Mouse (Mus musculus): ENCODE data around the gene Mink1. TPM values are rescaled to one million over a fixed set of nuclear protein-coding genes. Genes with fewer than 3 reads are reported as not detected.

The Mink1 gene
- total and polyA plus RNA-seq, 2 experiments from 2014 or later = 17.1 to 80.9 TPM

DNA sequence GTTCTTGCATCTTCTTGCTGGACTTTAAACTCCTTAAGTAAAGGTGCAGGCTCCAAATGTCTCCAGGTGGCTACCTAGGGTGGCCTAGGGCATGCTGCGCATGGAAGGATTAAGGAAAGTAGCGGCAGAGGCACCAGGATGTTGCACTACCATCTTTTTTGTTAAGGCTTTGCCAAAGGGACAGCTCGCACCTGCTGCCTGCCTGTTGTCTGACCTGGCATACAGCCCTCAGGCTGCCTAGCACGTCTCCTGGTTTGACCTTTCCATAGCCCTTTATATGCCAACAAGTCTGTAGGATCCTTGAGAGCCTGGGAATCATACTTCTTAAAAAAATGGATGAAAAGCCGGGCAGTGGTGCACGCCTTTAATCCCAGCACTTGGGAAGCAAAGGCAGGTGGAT lies 80.4 kb downstream of the Mink1 start:
- Histone ChIP-seq H3K4me3 (ENCODE audit: low read depth, low read length) (no peak overlapping the region), H3K27ac (ENCODE audit: low read depth, low read length) (no peak overlapping the region), H3K9me3 (ENCODE audit: low read length) (no peaks in the 10 kb centered on the region), H3K4me1 (ENCODE audit: insufficient read depth, low read length) (peaks cover 10% of the 10 kb centered on the region; the same call in 1 of the 2 replicates), H3K27me3 (ENCODE audit: insufficient read depth, low read length) (no peaks in the 10 kb centered on the region), H3K36me3 (ENCODE audit: insufficient read depth, low read length) (peaks cover 11% of the 10 kb centered on the region), H3K9ac (replicated peaks; ENCODE audit: low read length, poor library complexity, severe bottlenecking) (no peak overlapping the region), H3K4me2 (ENCODE audit: low read depth, low read length, poor library complexity, severe bottlenecking) (no peak overlapping the region)
- no peak for TF ChIP-seq CTCF (IDR thresholded peaks at IDR 0.05)
- DNase-seq (ENCODE audit: low spot score) = no peak
- no peak for ATAC-seq (ENCODE audit: low FRiP score)
- WGBS = 95% methylated on average over 6 of the region's 6 CpGs

DNA sequence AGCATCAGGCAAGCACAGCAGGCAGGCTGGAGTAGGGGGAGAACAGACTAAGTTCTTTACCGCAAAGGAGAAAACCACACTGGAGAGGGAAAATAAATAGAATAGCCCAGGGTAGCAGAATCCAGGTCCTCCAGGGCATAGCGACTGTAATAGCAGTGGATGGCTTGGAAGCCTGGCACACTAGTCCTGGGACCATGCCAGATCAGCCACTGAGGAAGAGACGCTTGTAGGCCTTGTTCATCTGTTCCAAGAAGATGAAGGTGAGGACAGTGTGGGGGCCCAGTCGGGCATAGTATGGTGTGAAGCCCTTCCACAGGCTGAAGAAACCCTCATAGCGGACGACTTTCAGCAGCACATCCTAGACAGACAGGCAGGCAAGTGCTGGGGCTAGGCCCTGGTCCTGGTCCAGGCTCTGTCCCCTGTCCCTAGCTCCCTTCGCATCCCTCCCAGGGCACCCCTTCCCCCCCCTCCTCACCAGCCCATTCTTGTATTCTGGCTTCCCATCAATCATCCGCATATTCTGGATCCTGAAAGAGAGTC lies 82.0 kb downstream of the Mink1 start:
- WGBS = 96% methylated on average over 8 of the region's 8 CpGs
- H3K4me2 ChIP-seq (ENCODE audit: low read depth, low read length, poor library complexity, severe bottlenecking) = no peak overlapping the region
- H3K9ac ChIP-seq (replicated peaks; ENCODE audit: low read length, poor library complexity, severe bottlenecking) = no peak overlapping the region
- peaks cover 10% of the 10 kb centered on the region; the same call in 1 of the 2 replicates for H3K4me1 ChIP-seq (ENCODE audit: insufficient read depth, low read length)
- H3K9me3 ChIP-seq (ENCODE audit: low read length) = no peaks in the 10 kb centered on the region
- H3K4me3 ChIP-seq (ENCODE audit: low read depth, low read length) = no peak overlapping the region
- H3K27ac ChIP-seq (ENCODE audit: low read depth, low read length) = no peak overlapping the region
- H3K27me3 ChIP-seq (ENCODE audit: insufficient read depth, low read length) = no peaks in the 10 kb centered on the region
- no peak for ATAC-seq (ENCODE audit: low FRiP score)
- TF ChIP-seq CTCF (IDR thresholded peaks at IDR 0.05) = no peak
- DNase-seq (ENCODE audit: low spot score) = no peak
- H3K36me3 ChIP-seq (ENCODE audit: insufficient read depth, low read length) = peaks cover 22% of the 10 kb centered on the region

GRCm38 (mm10) chr11:70645461-70646258 lies 83.0 kb downstream of the Mink1 start:
- TF ChIP-seq CTCF (IDR thresholded peaks at IDR 0.05) = no peak
- ATAC-seq (ENCODE audit: low FRiP score) = no peak
- WGBS = 91% methylated on average over 12 of the region's 12 CpGs

DNA sequence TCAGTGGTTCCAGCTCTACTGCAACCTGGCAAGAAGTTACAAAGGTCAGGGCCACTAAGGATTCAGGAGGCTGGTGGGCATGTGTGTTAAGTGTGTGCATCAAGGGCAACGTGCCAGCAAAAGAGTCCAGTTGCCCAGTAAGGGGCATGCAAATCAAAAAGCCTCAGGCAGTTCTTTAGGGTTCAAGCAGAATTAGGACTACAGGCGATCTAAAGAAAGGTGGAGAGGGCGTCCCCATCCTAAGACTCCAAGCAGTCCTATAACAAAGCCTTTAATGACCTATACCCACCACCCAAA lies 83.5 kb downstream of the Mink1 start:
- Histone ChIP-seq H3K4me2 (ENCODE audit: low read depth, low read length, poor library complexity, severe bottlenecking) (peak overlapping the region; percentile 71), H3K27ac (ENCODE audit: low read depth, low read length) (peak overlapping the region; percentile 93), H3K4me3 (ENCODE audit: low read depth, low read length) (peak overlapping the region; percentile 79), H3K9ac (replicated peaks; ENCODE audit: low read length, poor library complexity, severe bottlenecking) (peak overlapping the region; percentile 87), H3K36me3 (ENCODE audit: insufficient read depth, low read length) (peaks cover 36% of the 10 kb centered on the region), H3K4me1 (ENCODE audit: insufficient read depth, low read length) (peaks cover 10% of the 10 kb centered on the region; the same call in 1 of the 2 replicates), H3K9me3 (ENCODE audit: low read length) (no peaks in the 10 kb centered on the region), H3K27me3 (ENCODE audit: insufficient read depth, low read length) (no peaks in the 10 kb centered on the region)
- TF ChIP-seq CTCF (IDR thresholded peaks at IDR 0.05) = no peak
- WGBS = 16% methylated on average over 3 of the region's 3 CpGs
- no peak for DNase-seq (ENCODE audit: low spot score)
- 0 out of 2 replicates have a peak, but pooled peaks have one; percentile 1 for ATAC-seq (ENCODE audit: low FRiP score)

More at GRCm38 (mm10) chr11:70645461-70646258, 83.0 kb downstream of the Mink1 start:
- Histone ChIP-seq H3K27ac (ENCODE audit: low read depth, low read length) (peak overlapping the region; percentile 93), H3K27me3 (ENCODE audit: insufficient read depth, low read length) (no peaks in the 10 kb centered on the region), H3K4me3 (ENCODE audit: low read depth, low read length) (peak overlapping the region; percentile 79), H3K9ac (replicated peaks; ENCODE audit: low read length, poor library complexity, severe bottlenecking) (peak overlapping the region; percentile 87; the same call in 1 of the 2 replicates), H3K36me3 (ENCODE audit: insufficient read depth, low read length) (peaks cover 30% of the 10 kb centered on the region), H3K9me3 (ENCODE audit: low read length) (no peaks in the 10 kb centered on the region), H3K4me2 (ENCODE audit: low read depth, low read length, poor library complexity, severe bottlenecking) (peak overlapping the region; percentile 71), H3K4me1 (ENCODE audit: insufficient read depth, low read length) (peaks cover 10% of the 10 kb centered on the region; the same call in 1 of the 2 replicates)
- DNase-seq (ENCODE audit: low spot score) = no peak

- WGBS = under 1% methylated on average over 62 of the region's 63 CpGs
- H3K27ac ChIP-seq (ENCODE audit: low read depth, low read length) = peak within 1 kb of the TSS; percentile 93
- H3K36me3 ChIP-seq (ENCODE audit: insufficient read depth, low read length) = peaks cover 39% of the 10 kb centered on the region
- H3K27me3 ChIP-seq (ENCODE audit: insufficient read depth, low read length) = no peaks in the 10 kb centered on the region
- peak; percentile 42 for TF ChIP-seq CTCF (IDR thresholded peaks at IDR 0.05)
- ATAC-seq (ENCODE audit: low FRiP score) (peak; percentile 93), DNase-seq (ENCODE audit: low spot score) (peak; percentile 100)
- peak within 1 kb of the TSS; percentile 87 for H3K9ac ChIP-seq (replicated peaks; ENCODE audit: low read length, poor library complexity, severe bottlenecking)
- peaks cover 10% of the 10 kb centered on the region; the same call in 1 of the 2 replicates for H3K4me1 ChIP-seq (ENCODE audit: insufficient read depth, low read length)
- peak within 1 kb of the TSS; percentile 79 for H3K4me3 ChIP-seq (ENCODE audit: low read depth, low read length)
- peak within 1 kb of the TSS; percentile 100 for H3K4me2 ChIP-seq (ENCODE audit: low read depth, low read length, poor library complexity, severe bottlenecking)
- no peaks in the 10 kb centered on the region for H3K9me3 ChIP-seq (ENCODE audit: low read length)
Observed at GRCm38 (mm10) chr11:70646691-70647650, 84.3 kb downstream of the Mink1 start, which contains the start of the genes Rnf167 and Slc25a11. Rnf167 (plus strand) TSS chr11:70647235. Slc25a11 (minus strand) TSS chr11:70647479.
